Comparison of ENCODE assay signal across 10 mouse cellular contexts in genomic region chr7:30619202-30619601, GRCm38 (mm10). TPM values are rescaled to one million over a fixed set of nuclear protein-coding genes. Genes with fewer than 3 reads are reported as not detected.
DNase-seq lines count a peak whose midpoint lies in the region; ATAC-seq and TF ChIP-seq lines count a peak whose summit lies in the region.
"Had no signal": no experiment of that assay in that cellular context is flagged by ENCODE, and none has a peak within 500 bp of the region (broad histone marks: within the 10 kb centered on the region; RNA-seq: fewer than 3 reads in every experiment).

No protein-coding gene starts in this region.

- no peak for TF ChIP-seq CTCF in thymus, adult 2 months (IDR thresholded peaks at IDR 0.05; ENCODE audit: borderline replicate concordance, control insufficient read depth, extremely low read depth, insufficient read depth, low read length, poor library complexity)

- peaks cover 51% of the 10 kb centered on the region for H3K36me3 ChIP-seq in heart, embryonic 11.5 days (ENCODE audit: control insufficient read depth, insufficient read depth, low read length)
- peaks cover 26% of the 10 kb centered on the region for H3K36me3 ChIP-seq in thymus, adult 2 months (ENCODE audit: control insufficient read depth, insufficient read depth, low read length)

- H3K4me1 ChIP-seq in heart, embryonic 11.5 days (ENCODE audit: control insufficient read depth, insufficient read depth, low read length), result no peaks in the 10 kb centered on the region
- no peaks in the 10 kb centered on the region for H3K4me1 ChIP-seq in thymus, adult 2 months (replicated peaks; ENCODE audit: control insufficient read depth, insufficient read depth, low read length)
- H3K4me1 ChIP-seq: neural tube, embryonic 13.5 days had no signal

- 85% methylated on average over 3 of the region's 3 CpGs for WGBS in heart, embryonic 11.5 days (ENCODE audit: insufficient replicate concordance)
- whole genome bisulfite sequencing in thymus, adult 2 months, result 95% methylated on average over 3 of the region's 3 CpGs

- no peak for TF ChIP-seq POLR2A in thymus, adult 2 months (IDR thresholded peaks at IDR 0.05; ENCODE audit: control insufficient read depth, extremely low read depth, insufficient read depth, low read length, poor library complexity)

- peak; percentile 58 for DNase-seq in heart, postnatal 4 days
- DNase-seq in thymus, adult 2 months, result peak; percentile 43
- DNase-seq in thymus, adult 18-20 months, result no peak
- DNase-seq in induced T-regulatory cell, adult 2 months (ENCODE audit: low read depth), result peak; percentile 61
- no peak for DNase-seq in frontal cortex, postnatal 36 days (ENCODE audit: low spot score in 2 of 2)
- no peak for DNase-seq in right cerebral cortex, adult 2 months (ENCODE audit: low spot score in 2 of 2)
- DNase-seq in testis, postnatal 14 days (ENCODE audit: low spot score), result no peak

- no peaks in the 10 kb centered on the region for H3K9me3 ChIP-seq in heart, embryonic 11.5 days (replicated peaks; ENCODE audit: control insufficient read depth, low read length)
- H3K9me3 ChIP-seq: neural tube, embryonic 13.5 days had no signal

- no peak overlapping the region for H3K9ac ChIP-seq in heart, embryonic 11.5 days (ENCODE audit: low read depth, low read length)
- H3K9ac ChIP-seq: neural tube, embryonic 13.5 days had no signal

- H3K4me2 ChIP-seq in heart, embryonic 11.5 days, result no peak overlapping the region
- H3K4me2 ChIP-seq: neural tube, embryonic 13.5 days had no signal

- H3K27ac ChIP-seq in heart, embryonic 11.5 days (ENCODE audit: low read depth, low read length), result no peak overlapping the region
- H3K27ac ChIP-seq in thymus, adult 2 months (ENCODE audit: control insufficient read depth, insufficient read depth, low read length), result no peak overlapping the region
- H3K27ac ChIP-seq: neural tube, embryonic 13.5 days had no signal

- no peak overlapping the region for H3K4me3 ChIP-seq in heart, embryonic 11.5 days (ENCODE audit: low read depth, low read length)
- no peak overlapping the region for H3K4me3 ChIP-seq in thymus, adult 2 months (ENCODE audit: control insufficient read depth, insufficient read depth, low read length)
- H3K4me3 ChIP-seq: neural tube, embryonic 13.5 days had no signal

- ATAC-seq in heart, embryonic 11.5 days (replicated peaks; ENCODE audit: insufficient number of reproducible peaks, low FRiP score, low TSS enrichment), result no peak

- no peaks in the 10 kb centered on the region for H3K27me3 ChIP-seq in heart, embryonic 11.5 days (ENCODE audit: control insufficient read depth, insufficient read depth, low read length)
- H3K27me3 ChIP-seq in thymus, adult 2 months (ENCODE audit: control insufficient read depth, insufficient read depth, low read length), result no peaks in the 10 kb centered on the region; the same call in 1 of the 2 replicates
- H3K27me3 ChIP-seq: neural tube, embryonic 13.5 days had no signal

RNA-seq across cellular contexts. Expression of gene Upk1a, which starts 6.6 kb away (rescaled TPM):
- total RNA-seq in heart, postnatal 4 days (2021), result under 1 TPM; 0.62 to 0.86 TPM
- 0.31 and 0.47 TPM in 2 replicates for polyA plus RNA-seq in heart, embryonic 11.5 days (2014; fragmentation: Nextera tagmentation; extraction: Ambion mirVana)
- 4.5 and 7.5 TPM in 2 replicates for polyA plus RNA-seq in thymus, adult 2 months (2012; rRNA removed)

RNA-seq across cellular contexts. Expression of gene Cox6b1, which starts 6.7 kb away (rescaled TPM):
- 1,000 to 10,000 TPM; 2,883 to 3,014 TPM for total RNA-seq in heart, postnatal 4 days (2021)
- 1,669 and 1,746 TPM in 2 replicates for polyA plus RNA-seq in heart, embryonic 11.5 days (2014; fragmentation: Nextera tagmentation; extraction: Ambion mirVana)
- 283 and 388 TPM in 2 replicates for polyA plus RNA-seq in thymus, adult 2 months (2012; rRNA removed)

RNA-seq across cellular contexts. Expression of gene Etv2, which starts 16.4 kb away (rescaled TPM):
- not detected for total RNA-seq in heart, postnatal 4 days (2021)
- 2.6 and 3.6 TPM in 2 replicates for polyA plus RNA-seq in heart, embryonic 11.5 days (2014; fragmentation: Nextera tagmentation; extraction: Ambion mirVana)
- polyA plus RNA-seq in thymus, adult 2 months (2012; rRNA removed), result 0.13 TPM in 1 of 2 replicates, not detected in the other
- polyA plus RNA-seq: large intestine, adult 2 months; neural tube, embryonic 13.5 days had no signal

RNA-seq across cellular contexts. Expression of gene Zbtb32, which starts 20.5 kb away (rescaled TPM):
- not detected for total RNA-seq in heart, postnatal 4 days (2021)
- 0.14 TPM in 1 of 2 replicates, not detected in the other for polyA plus RNA-seq in heart, embryonic 11.5 days (2014; fragmentation: Nextera tagmentation; extraction: Ambion mirVana)
- 1.9 and 3.2 TPM in 2 replicates for polyA plus RNA-seq in thymus, adult 2 months (2012; rRNA removed)

RNA-seq across cellular contexts. Expression of gene Kmt2b, which starts 30.7 kb away (rescaled TPM):
- total RNA-seq in heart, postnatal 4 days (2021), result 10 to 100 TPM; 29.5 to 35.8 TPM
- 7.1 and 8.1 TPM in 2 replicates for polyA plus RNA-seq in heart, embryonic 11.5 days (2014; fragmentation: Nextera tagmentation; extraction: Ambion mirVana)
- polyA plus RNA-seq in thymus, adult 2 months (2012; rRNA removed), result 161 and 171 TPM in 2 replicates

Comparison
In these comparisons a context has a peak if more than half of its experiments do, and no peak if none do; other contexts are left out.
1. DNase-seq: peak in heart, postnatal 4 days (single experiment), thymus, adult 2 months (single experiment) and induced T-regulatory cell, adult 2 months (single experiment); none in thymus, adult 18-20 months (0 of 2), frontal cortex, postnatal 36 days (0 of 2), right cerebral cortex, adult 2 months (0 of 2) and testis, postnatal 14 days (single experiment).